Mouse (Mus musculus): ENCODE results near the gene Sf3b4.

- TF ChIP-seq CTCF (IDR thresholded peaks at IDR 0.05; ENCODE audit: insufficient read depth, low read length) (no peak), POLR2A (IDR thresholded peaks at IDR 0.05; ENCODE audit: borderline replicate concordance, extremely low read depth, low read depth, low read length) (no peak)
Observed at GRCm38 (mm10) chr3:96168466-96169158, 3.5 kb upstream of the Sf3b4 start.

Measured in lung, adult 2 months (tissue).